Mouse (Mus musculus) heart, adult 9 months (tissue): Measurements from ENCODE around the gene Abhd16a.

Experiments used
- DNase-seq, 2 experiments: peaks; one replicate each; pipeline ENCODE4 v3.0.0; 2022; ENCODE audit warnings: low spot score in 2 of 2

Gene Abhd16a

DNA sequence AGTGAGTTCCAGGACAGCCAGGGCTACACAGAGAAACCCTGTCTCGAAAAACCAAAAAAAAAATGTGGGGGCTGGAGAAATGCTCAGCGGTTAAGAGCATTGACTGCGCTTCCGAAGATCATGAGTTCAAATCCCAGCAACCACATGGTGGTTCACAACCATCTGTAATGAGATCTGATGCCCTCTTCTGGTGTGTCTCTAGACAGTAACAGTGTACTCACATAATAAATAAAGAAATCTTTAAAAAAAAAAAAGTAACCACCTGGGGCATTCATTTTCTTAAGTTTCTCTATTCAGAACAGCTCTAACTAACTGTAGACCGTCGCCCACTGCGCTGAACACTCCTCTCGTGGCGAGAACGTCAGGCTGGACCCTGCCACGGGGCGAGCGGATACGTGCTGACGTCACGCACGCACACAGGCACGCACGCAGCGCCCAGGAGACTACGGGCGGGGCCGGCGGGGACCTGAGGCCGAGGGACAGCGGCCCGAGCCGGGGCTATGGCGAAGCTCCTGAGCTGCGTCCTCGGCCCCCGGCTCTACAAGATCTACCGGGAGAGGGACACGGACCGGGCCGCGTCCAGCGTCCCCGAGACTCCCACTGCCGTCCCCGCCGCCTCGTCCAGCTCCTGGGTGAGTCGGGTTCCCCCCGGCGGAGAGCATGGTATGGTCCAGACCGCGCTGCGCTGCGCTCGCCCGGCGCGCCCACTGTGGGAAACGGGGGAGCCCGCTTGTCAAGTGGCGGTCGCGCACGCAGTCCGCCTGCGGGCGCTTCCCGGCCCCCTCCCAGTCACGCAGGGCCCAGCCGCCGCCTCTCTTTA lies at the start of gene Abhd16a:
TSS of gene Abhd16a (plus strand) at position 439 of the 820 bp plus-strand sequence.
- DNase-seq: peak; percentile 95

DNA sequence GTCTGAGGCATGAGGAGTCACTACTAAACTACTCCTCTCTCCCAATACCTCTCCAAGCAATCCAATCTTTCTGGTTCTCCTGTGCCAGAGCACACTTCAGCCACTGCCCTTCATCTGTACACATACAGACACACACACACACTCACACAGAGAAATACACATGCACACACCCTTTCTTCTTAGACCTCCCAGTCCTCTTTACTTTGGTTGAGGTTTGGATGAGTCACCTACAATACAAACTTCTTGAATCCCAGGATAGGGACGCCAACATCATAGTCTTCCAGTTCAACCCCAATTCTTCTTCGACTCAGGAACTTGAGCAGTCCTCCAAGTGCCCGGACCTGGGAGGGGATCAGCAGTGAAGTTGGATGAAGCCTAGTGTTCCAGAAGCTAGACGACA lies 45.3 kb upstream of the Abhd16a start:
- DNase-seq: no peak

- DNase-seq: no peak
These were observed 43.9 kb upstream of the Abhd16a start for GRCm38 (mm10) chr17:35044904-35045806.

- DNase-seq: no peak
These were observed 43.0 kb upstream of the Abhd16a start for GRCm38 (mm10) chr17:35045807-35046680.

GRCm38 (mm10) chr17:35046681-35047455 lies 42.2 kb upstream of the Abhd16a start, which contains the start of gene Msh5:
Gene Msh5, minus strand, starts transcription at chr17:35046745.
- peak; percentile 97 to 98 for DNase-seq

DNA sequence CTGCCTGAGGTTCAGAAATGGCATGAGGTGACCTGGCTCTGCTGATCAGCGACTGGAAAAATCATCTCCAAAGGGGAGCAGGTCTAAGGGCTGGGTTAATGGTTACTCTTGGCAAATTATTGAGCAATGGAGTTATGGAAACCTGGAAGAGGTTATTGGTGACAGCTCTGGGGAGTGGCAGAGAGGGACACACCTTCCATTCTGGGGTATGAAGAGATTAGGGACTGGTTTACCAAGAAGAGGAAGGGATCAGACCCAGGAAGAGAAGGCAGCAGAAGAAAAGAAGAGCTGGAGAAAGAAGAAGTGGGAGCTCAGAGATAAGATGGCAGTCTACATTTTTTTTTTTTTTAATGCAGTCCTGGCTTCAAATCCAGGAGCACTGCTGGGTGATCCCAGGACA lies 41.4 kb upstream of the Abhd16a start:
- DNase-seq: no peak

DNA sequence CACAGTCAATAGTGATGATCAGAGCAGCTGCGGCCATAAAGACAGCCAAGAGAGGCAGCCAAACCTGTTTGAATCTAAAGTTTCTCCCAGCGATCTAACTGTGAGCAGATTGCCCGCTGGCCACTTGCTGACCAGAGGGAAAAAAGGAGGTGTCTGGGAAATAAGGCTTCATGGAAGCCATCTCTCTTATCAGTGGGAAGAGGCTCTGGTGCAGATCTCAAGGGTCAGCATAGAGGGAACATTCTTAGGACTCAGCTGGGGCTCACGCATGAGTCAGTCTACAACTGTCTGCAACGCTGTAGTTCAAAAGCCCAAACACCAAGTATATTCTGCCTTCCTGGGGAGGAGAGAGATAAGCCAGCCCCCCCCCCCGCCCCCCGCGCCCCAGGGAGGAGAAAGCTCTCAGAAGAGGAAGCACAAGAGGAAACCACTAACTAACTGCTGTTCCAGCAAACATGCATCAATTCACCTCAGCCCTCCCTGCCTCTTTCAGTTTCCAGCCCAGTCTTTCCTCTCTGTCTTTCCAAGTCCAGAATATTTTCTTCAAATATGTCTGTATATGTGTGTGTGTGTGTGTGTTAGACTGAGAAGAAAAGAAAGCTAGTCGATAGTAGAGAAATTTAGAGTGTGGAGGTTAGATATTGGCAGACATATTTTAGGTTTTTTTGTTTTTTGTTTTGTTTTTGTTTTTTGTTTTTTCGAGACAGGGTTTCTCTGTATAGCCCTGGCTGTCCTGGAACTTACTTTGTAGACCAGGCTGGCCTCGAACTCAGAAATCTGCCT lies 40.7 kb upstream of the Abhd16a start:
- no peak for DNase-seq

DNA sequence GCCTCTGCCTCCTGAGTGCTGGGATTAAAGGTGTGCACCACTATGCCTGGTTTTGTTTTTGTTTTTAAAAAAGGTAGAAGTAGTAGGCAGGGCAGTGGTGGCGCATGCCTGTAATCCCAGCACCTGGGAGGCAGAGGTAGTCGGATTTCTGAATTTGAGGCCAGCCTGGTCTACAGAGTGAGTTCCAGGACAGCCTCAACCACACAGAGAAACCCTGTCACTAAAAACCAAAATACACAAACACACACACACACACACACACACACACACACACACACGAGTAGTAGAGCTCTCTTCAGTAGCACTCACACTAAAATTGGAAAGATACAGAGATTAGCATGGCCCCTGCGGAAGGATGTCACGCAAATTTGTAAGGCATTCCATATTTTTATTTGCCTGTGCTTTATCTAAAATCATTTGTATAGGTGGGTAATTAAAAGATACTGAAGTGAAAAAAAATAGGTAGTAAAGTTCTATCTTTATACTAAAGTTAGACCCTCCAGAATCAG lies 40.1 kb upstream of the Abhd16a start:
- DNase-seq: no peak

GRCm38 (mm10) chr17:35049561-35050016 lies 39.5 kb upstream of the Abhd16a start, which contains the start of gene Clic1:
Gene Clic1, plus strand, starts transcription at chr17:35049966.
- peak; percentile 57 to 63 for DNase-seq

GRCm38 (mm10) chr17:35050126-35050750 lies 38.8 kb upstream of the Abhd16a start:
- DNase-seq: peak; percentile 85 to 86

DNA sequence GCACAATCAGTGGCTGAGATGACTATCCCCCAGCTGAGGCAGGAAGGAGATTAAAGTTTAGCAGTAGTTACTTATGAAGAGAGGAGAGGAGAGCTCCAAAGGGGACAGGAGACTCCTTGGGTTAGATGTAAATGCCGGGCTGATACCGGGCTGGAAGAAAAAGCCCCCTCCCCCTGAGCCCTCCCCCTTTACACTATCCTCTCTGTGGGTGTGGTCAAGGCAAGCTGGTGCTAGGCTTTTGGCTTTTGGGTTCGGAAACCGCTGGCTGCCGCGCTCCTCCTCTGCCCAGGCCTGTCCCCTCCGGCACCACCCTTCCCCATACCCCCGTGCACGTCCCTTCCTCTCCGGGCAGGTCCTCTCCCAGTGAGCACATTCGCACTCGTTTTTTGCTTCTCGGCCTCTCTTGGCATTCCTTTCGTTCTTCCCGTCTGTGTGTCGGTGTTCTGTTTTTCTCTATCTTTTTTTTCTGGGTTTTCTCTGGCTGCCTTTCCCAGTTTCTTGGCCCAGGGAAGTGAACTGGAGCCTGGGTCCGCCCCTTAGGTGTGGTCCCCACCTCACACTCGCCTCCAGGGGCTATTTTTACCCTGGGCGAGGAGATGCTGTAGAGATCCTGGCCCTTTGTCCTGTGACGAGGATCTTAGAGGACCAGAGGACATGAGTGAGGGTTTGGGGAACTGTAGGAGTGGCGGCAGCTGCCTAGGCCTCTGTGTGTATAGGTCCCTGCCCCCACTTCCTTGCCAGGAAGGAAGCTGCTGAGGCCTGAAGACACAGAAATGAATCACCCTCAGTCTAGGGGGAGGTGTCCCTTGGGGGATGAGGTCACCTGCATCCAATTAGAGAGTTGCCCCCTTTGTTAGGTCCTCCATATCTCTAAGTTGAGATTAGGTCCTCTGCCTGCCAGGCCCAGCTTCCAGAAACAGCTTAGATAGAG lies 37.6 kb upstream of the Abhd16a start:
- DNase-seq: peak; percentile 92 to 95

- DNase-seq: no peak
These were observed 36.7 kb upstream of the Abhd16a start for GRCm38 (mm10) chr17:35052271-35052798.

GRCm38 (mm10) chr17:35055691-35056495 lies 33.2 kb upstream of the Abhd16a start:
- DNase-seq: no peak

DNA sequence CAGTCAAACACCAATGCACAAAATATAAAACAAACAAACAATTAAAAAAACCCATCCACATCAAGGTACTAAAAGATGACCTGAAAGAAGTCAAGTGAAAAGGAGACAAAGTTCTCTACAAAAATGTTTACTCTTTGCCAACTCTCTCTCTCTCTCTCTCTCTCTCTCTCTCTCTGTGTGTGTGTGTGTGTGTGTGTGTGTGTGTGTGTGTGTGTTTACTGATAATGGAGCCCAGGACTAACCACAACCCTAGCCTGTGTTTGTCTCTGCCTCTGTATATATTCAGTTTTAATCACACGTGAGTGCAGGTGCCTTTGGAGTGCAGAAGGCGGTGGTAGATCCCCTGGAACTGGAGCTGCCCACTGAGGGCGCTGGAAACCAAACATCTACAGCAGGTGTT lies 32.0 kb upstream of the Abhd16a start:
- DNase-seq: no peak

DNA sequence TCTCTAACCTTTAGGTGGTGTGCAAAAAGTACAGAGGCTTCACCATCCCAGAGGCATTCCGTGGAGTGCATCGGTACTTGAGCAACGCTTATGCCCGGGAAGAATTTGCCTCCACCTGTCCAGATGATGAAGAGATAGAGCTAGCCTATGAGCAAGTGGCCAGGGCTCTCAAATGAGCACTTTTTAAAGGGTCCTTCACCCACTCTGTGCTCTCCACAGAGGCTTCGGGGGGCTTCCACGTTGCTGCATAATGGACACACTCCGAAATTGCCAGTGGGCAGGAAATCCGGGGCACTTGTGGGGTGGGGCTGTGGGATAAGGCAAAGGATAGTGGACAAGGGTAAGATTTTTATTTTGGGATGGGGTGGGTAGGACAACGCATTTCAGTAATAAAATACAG lies 30.7 kb upstream of the Abhd16a start:
- DNase-seq: no peak

DNA sequence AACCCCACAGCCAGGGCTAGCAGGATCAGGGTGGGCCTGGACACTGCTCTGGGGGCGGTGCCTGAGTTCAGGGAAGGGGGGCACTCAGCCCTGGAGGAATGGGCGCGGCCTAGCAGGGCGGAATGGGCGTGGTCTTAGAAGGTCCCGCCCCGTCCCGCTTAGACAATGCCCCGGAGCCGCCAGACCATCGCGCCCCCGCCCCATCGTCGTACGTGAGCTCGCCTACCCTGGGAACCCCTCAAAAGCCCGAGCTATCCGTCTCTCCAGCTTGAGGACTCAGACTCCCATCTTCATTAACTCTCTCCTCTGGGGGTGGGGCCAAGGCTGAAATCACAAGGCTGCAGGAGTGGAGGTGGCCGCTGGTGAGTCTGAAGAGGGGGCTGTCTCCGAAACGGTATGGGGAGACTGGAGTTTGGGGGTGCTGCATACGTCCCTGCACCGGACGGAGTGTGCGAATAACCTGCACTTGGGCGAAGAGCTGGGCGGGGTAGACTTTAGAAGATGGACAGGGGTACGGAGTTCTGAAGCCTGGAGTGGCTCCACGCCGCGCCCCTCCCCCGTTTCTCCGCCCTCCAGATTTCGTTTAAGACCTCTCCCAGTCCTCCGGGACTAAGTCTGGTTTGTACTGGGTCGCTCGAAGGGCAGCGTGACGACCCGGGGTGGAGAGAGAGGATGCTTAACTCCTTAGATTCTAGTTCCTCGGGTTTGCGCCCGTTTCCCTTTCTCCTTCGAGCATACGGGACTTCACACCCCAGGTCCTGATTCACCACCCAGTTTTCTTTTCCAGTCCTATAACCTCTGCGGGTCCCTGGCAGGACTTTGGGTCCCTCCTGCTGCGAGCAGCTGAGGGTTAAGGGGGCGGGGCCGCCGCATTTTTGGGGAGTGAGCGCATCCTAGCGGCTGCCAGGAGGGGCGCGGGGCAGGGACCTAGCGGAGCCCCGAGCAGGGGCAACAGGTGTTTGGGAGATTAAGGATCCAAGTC lies 29.9 kb upstream of the Abhd16a start, which contains the start of gene Ddah2:
TSS of gene Ddah2 (plus strand) at position 125 of the 982 bp plus-strand sequence.
- DNase-seq: peak; percentile 91 to 93
